Mouse (Mus musculus): ENCODE data around the gene Rapgef1. TPM values are rescaled to one million over a fixed set of nuclear protein-coding genes. Genes with fewer than 3 reads are reported as not detected.
"Not testable (repeated sequence)": the region's sequence is repeated elsewhere in the genome, so short reads cannot be mapped to it uniquely, and the experiment has no call there.

Rapgef1 gene
- polyA plus RNA-seq, 1 experiment = 52.4 TPM

- no peak for DNase-seq (ENCODE audit: low read depth)
Observed at GRCm38 (mm10) chr2:29703104-29704081, 83.9 kb downstream of the Rapgef1 start.

- peak; percentile 83 for DNase-seq (ENCODE audit: low read depth)
Observed at GRCm38 (mm10) chr2:29705493-29705892, 86.0 kb downstream of the Rapgef1 start.

GRCm38 (mm10) chr2:29706726-29707620 lies 87.5 kb downstream of the Rapgef1 start:
- no peak for DNase-seq (ENCODE audit: low read depth)

DNA sequence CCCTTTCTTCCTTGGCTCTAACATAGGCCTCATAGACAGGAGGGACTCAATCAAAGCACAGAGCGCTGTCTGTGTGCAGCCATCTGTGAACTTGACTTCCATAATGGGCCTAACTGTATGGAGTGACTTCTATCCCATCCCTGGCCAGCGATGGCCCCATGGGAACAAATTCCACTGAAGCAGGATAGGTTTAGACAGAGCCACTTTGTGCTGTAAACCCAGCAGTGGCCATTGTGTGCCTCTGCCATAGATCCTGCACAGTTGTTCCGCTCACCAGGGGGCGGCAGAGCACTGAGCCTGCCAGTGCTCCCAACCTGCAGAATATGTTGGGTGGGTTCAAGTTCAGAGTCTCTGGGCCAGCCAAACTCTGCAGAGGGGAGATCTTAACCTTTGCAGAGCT lies 88.2 kb downstream of the Rapgef1 start:
- DNase-seq (ENCODE audit: low read depth) = no peak

DNA sequence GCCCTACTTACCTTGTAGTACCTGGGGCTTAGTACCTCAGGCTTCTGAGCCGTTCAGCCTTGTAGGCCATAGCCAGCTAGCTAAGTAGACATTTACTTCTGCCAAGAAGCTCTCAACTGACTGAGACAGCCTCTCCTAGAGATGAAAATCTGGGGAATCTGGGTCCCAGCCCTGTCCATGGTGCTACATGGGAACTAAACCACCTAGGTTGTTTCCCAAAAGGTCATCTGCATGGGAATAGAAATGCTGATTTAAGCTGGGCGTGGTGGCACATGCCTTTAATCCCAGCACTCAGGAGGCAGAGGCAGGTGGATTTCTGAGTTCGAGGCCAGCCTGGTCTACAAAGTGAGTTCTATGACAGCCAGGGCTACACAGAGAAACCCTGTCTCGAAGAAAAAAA lies 88.7 kb downstream of the Rapgef1 start:
- DNase-seq (ENCODE audit: low read depth) = not testable (repeated sequence)

- no peak for DNase-seq (ENCODE audit: low read depth)
Observed at GRCm38 (mm10) chr2:29711038-29711437, 91.5 kb downstream of the Rapgef1 start.

DNA sequence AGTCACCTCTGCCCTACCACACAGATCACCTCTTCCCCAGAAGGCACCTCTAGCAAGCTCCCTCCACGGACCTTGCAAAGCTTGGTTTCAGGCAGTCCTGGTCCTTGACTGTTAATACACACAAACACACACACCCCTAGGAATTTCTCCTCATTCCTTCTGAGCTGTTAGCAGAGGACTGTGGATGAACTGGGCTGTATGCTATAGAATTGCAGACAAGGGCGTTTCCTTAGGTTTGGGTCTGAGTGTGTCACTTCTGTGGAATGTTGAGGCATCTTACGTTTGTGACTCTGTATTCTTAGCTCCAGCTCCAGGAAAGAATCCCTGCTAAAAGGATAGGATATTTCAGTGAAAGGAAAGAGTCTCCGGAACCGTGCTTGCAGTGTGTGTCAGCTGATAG lies 92.4 kb downstream of the Rapgef1 start:
- DNase-seq (ENCODE audit: low read depth) = no peak

DNA sequence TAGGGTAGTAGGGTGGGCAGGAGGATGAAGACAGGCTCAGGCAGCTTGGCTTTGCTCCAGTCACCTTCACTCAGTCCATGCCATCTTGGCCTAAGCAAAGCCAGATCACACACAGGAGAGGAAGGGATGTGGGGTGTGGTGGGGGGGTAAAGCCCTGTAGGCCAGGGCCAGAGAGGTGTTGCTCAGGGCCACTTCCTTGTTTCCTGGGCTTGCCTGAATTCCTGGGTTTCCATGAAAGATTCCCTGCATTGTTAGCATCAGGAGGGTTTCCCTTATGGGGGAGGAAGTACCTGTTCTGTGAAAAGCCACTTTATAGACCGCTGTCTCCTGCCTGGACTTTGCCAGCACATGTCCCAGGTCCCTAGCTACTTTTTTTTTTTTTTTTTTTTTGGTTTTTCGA lies 94.0 kb downstream of the Rapgef1 start:
- no peak for DNase-seq (ENCODE audit: low read depth)

DNA sequence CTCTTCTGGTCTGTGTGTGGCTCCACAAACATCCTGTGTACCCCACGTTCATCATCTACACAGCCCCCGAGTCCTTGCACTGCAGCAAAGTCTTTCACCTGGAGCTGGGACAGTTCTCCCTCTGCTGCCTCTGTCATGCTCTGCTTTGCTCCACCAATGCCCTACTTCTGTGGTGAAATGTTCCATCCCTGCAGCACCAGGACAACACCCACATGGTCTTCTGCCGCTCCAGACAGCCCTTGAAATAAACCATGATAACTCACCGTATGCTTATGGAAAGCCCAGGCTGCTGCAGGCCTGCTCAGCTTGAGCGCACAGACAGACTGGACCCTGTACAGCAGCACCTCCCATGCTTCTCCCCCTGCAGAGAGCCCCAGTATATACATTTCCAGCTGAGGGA lies 94.6 kb downstream of the Rapgef1 start:
- DNase-seq (ENCODE audit: low read depth) = no peak

GRCm38 (mm10) chr2:29716143-29716542 lies 96.6 kb downstream of the Rapgef1 start:
- no peak for DNase-seq (ENCODE audit: low read depth)

- no peak for DNase-seq (ENCODE audit: low read depth)
Observed at GRCm38 (mm10) chr2:29716691-29717090, 97.2 kb downstream of the Rapgef1 start.

GRCm38 (mm10) chr2:29718581-29718980 lies 99.1 kb downstream of the Rapgef1 start:
- no peak for DNase-seq (ENCODE audit: low read depth)

GRCm38 (mm10) chr2:29723132-29723531 lies 103.6 kb downstream of the Rapgef1 start:
- DNase-seq (ENCODE audit: low read depth) = no peak

- no peak for DNase-seq (ENCODE audit: low read depth)
Observed at GRCm38 (mm10) chr2:29724664-29725365, 105.3 kb downstream of the Rapgef1 start.

DNA sequence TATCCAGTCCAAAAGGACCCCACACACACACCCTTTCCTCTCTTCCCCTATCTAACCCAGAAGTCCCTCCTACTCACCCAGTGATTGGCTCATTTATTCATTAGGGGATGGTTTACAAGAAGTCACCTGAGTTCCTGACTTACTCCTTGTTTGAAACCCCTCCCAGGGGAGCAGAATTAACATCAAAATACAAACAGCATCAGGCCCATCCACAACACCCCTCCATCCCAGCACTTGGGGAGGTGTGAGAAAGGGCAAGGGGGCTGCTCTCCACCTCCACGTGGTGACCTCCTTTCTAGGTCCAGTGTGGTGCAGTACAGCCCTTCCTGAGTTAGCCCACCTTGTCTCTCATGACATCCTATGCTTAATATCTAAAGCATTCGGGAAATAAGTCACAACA lies 110.0 kb downstream of the Rapgef1 start:
- no peak for DNase-seq (ENCODE audit: low read depth)

DNA sequence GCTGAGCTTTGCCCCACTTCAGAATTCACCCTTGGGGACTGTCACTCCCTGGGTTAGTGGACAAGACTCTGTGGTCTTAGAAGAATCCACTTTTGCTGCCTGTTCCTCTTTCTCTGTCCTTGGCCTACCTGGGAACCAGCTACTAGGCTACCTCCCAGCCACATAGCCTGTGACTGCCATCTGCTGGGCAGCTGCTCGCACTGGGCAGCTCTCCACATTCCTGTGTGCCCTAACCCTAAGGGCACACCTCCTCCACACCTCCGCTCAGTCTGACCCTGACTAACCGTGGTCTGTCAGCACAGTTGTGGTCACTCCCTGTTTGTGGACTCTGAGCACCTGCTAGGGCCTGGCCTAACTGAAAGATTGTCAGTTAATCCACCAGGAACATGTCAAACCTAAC lies 112.0 kb downstream of the Rapgef1 start:
- DNase-seq (ENCODE audit: low read depth) = no peak

DNA sequence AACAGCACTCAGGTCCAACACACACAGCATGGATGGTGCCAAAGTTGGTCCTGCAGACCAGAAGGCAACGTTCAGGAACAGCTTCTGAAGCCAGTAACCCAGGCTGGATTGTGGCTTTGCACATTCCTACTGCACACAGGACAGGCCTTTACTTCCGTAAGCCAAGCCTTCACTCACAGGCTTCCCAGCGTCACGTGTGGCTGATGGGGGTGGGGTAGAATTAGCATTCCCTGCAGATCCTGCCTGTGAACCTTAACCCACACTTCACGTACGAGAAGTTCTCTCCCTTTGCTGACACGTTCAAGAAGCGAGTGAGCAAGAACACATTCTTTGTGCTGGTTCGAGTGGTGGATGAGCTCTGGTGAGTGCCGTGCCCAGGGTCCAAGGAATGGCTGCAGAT lies 113.0 kb downstream of the Rapgef1 start:
- no peak for DNase-seq (ENCODE audit: low read depth)

- no peak for DNase-seq (ENCODE audit: low read depth)
Observed at GRCm38 (mm10) chr2:29733348-29733747, 113.8 kb downstream of the Rapgef1 start.

DNA sequence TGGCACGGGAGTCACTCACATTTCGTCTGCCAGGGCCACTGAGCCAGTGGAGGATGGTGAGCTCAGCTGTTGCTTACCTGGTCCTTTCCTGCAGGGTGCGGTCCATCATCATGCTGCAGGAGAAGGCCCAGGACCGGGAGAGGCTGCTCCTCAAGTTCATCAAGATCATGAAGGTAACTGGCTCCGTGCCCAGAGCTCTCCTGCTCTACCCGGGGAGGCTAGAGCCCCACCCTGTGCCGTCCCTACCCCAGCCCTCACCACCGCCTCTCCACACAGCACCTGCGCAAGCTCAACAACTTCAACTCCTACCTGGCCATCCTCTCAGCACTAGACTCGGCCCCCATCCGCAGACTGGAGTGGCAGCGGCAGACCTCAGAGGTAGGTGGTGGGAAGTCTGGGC lies 116.2 kb downstream of the Rapgef1 start:
- no peak for DNase-seq (ENCODE audit: low read depth)

DNA sequence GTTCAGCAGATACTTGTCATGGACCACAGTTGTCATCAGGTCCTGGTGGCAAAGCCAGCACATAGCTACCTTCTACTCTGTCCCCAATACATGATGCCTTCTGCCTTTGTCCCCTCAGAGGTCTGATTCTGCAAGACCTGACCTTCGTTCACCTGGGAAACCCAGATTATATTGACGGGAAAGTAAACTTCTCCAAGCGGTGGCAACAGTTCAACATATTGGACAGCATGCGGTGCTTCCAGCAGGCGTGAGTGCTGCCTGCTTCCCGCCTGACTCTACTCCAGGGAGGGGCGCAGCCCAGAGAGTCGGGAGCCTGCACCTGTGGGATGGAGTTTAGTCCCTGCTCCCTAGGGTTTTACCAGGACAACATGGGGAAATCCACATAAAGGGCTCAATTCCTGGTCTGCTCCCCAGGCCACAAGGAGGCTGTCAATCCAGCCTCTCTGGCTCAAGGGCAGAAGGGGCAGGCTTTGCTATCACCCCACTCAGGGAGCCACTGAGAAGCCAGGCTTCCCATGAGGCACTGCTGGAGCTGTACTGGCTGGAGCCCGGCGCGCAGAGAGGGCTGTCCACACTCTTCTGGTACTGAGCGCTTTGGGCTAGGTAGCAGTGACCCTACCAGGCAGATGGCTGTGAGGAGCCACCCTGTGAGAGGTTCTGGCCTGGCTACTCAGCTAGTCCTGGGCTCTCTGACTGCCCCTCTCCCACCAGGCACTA lies 117.8 kb downstream of the Rapgef1 start:
- no peak for DNase-seq (ENCODE audit: low read depth)

DNA sequence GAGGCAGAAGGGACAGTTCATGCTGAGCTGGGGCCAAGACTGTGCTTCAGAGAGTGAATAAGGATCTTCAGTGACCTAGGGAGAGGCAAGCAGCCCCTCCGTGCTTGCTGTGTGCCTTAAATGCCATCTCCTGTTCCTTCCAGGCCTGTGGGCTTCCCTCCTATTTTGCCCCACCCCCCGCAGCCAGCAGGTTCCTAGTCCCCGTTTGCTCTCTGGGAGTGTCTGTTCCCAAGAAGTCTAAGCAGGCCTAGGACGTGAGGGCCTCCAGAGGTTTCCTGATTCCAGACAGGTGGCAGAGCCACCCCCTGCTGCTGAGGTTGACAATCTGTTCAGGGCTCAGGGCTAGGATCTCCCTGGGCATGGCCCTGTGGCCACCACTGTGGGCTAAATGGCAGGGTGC lies 119.3 kb downstream of the Rapgef1 start:
- DNase-seq (ENCODE audit: low read depth) = no peak
